Mouse (Mus musculus) MEL (cell line): ENCODE data around the gene Arl2bp.

Experiments used
- CTCF ChIP-seq, 3 experiments: IDR thresholded peaks in 2 of 3; conservative IDR thresholded peaks in 1 of 3; 2 replicates each; pipeline ENCODE4 v1.5.1; 2011 to 2012; ENCODE audit warnings: low read length in 3 of 3, low read depth in 2 of 3, mild to moderate bottlenecking in 2 of 3, improper control_type of control experiment in 1 of 3, inconsistent platforms in 1 of 3, mixed read lengths in 1 of 3, moderate library complexity in 1 of 3; ENCODE audit not compliant: control insufficient read depth in 1 of 3, insufficient read depth in 1 of 3, poor library complexity in 1 of 3, severe bottlenecking in 1 of 3
- EP300 ChIP-seq, 2 experiments: IDR thresholded peaks; 2 replicates each; pipeline ENCODE4 v1.6.1; 2011; ENCODE audit warnings: improper control_type of control experiment in 2 of 2, low read length in 2 of 2, low read depth in 1 of 2, mild to moderate bottlenecking in 1 of 2
- ETS1 ChIP-seq: IDR thresholded peaks from 2 replicates; pipeline ENCODE4 v1.6.1; 2012; ENCODE audit warnings: low read depth, mild to moderate bottlenecking, inconsistent platforms, low read length, improper control_type of control experiment, moderate library complexity
- GATA1 ChIP-seq: IDR thresholded peaks from 2 replicates; pipeline ENCODE4 v1.6.1; 2011; ENCODE audit warnings: low read depth, low read length, improper control_type of control experiment
- JUND ChIP-seq: IDR thresholded peaks from 2 replicates; pipeline ENCODE4 v1.6.1; 2011; ENCODE audit warnings: low read depth, mild to moderate bottlenecking, improper control_type of control experiment, low read length
- MAFK ChIP-seq: IDR thresholded peaks from 2 replicates; pipeline ENCODE4 v1.6.1; 2011; ENCODE audit warnings: low read depth, mild to moderate bottlenecking, low read length, improper control_type of control experiment, borderline replicate concordance
- MAZ ChIP-seq: IDR thresholded peaks from 2 replicates; pipeline ENCODE4 v1.6.1; 2012; ENCODE audit warnings: low read depth, mild to moderate bottlenecking, inconsistent platforms, low read length, improper control_type of control experiment
- MYC ChIP-seq: IDR thresholded peaks from 2 replicates; pipeline ENCODE4 v1.6.1; 2011; ENCODE audit warnings: low read depth, mild to moderate bottlenecking, low read length, improper control_type of control experiment, moderate library complexity
- POLR2A ChIP-seq, 2 experiments: IDR thresholded peaks; 2 replicates each; pipeline ENCODE4 v1.6.1; 2011 to 2012; ENCODE audit warnings: low read length in 2 of 2, mild to moderate bottlenecking in 2 of 2, control low read depth in 1 of 2, improper control_type of control experiment in 1 of 2, low read depth in 1 of 2, moderate library complexity in 1 of 2; ENCODE audit not compliant: control insufficient read depth in 1 of 2, insufficient read depth in 1 of 2, poor library complexity in 1 of 2
- POLR2AphosphoS2 ChIP-seq: IDR thresholded peaks from 2 replicates; pipeline ENCODE4 v1.6.1; 2011; ENCODE audit warnings: low read length, improper control_type of control experiment
- RCOR1 ChIP-seq: IDR thresholded peaks from 2 replicates; pipeline ENCODE4 v1.6.1; 2012; ENCODE audit warnings: low read depth, mild to moderate bottlenecking, inconsistent platforms, low read length, improper control_type of control experiment
- SIN3A ChIP-seq: IDR thresholded peaks from 2 replicates; pipeline ENCODE4 v1.6.1; 2012; ENCODE audit warnings: low read length, improper control_type of control experiment, inconsistent platforms
- USF1 ChIP-seq: IDR thresholded peaks from 2 replicates; pipeline ENCODE4 v1.6.1; 2014; ENCODE audit warnings: low read depth, mild to moderate bottlenecking, inconsistent platforms, low read length, improper control_type of control experiment, moderate library complexity

DNA sequence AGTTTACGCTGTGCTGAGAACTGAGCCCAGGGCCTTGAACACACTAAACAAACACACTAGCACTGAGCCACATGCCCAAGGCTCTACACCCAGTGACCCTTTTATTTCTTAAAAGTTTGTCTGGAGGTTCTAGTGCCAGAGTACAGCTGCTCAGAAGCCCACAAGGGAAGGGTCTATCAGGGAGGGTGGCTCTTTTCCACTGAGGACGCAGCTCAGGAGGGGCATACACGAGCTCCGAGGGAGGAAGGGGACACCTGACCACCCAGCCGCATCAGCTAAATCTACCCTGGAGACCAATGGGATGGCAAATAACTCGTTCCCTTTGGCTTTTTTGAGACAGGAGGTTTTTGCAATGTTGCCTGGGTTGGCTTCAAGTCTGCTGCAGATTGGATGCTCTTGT is 31.6 kb downstream of the Arl2bp start:
- no peak for TF ChIP-seq MAZ
- no peak for TF ChIP-seq POLR2AphosphoS2
- TF ChIP-seq SIN3A: no peak
- no peak for TF ChIP-seq POLR2A (IDR thresholded peaks at IDR 0.05; ENCODE audit: control insufficient read depth in 1 of 2, insufficient read depth in 1 of 2, low read depth in 1 of 2, low read length in 2 of 2, poor library complexity in 1 of 2)
- no peak for TF ChIP-seq USF1
- no peak for TF ChIP-seq EP300 (IDR thresholded peaks at IDR 0.05; ENCODE audit: low read depth in 1 of 2, low read length in 2 of 2)
- no peak for TF ChIP-seq GATA1
- TF ChIP-seq ETS1: no peak
- TF ChIP-seq JUND: no peak
- no peak for TF ChIP-seq CTCF (IDR thresholded peaks at IDR 0.05 in 2 of 3, conservative IDR thresholded peaks at IDR 0.05 in 1 of 3; ENCODE audit: control insufficient read depth in 1 of 3, insufficient read depth in 1 of 3, low read depth in 2 of 3, low read length in 3 of 3, poor library complexity in 1 of 3, severe bottlenecking in 1 of 3)
- TF ChIP-seq RCOR1: no peak
- no peak for TF ChIP-seq MYC
- TF ChIP-seq MAFK: no peak
